Mouse (Mus musculus) hindbrain, postnatal 0 days (tissue): ENCODE results near the gene Nipal3. TPM values are rescaled to one million over a fixed set of nuclear protein-coding genes. Genes with fewer than 3 reads are reported as not detected.
A peak's percentile ranks its signal among the peaks of the same experiment; 100 is the strongest.

Experiments used
- ATAC-seq: fragments of 200-750 bp; cut with Nextera tagmentation; 2 replicates; pipeline ENCODE4 v1.8.0; 2017; ENCODE audit warnings: mild to moderate bottlenecking, moderate TSS enrichment, moderate library complexity
- DNase-seq: peaks from one replicate; pipeline ENCODE4 v3.0.0-alpha.2; 2015; ENCODE audit warnings: low spot score
- H3K27ac ChIP-seq: fragments of 300-500 bp; sonication (generic); 2 replicates; pipeline ENCODE4 v1.5.1; 2014; ENCODE audit warnings: mild to moderate bottlenecking
- H3K27me3 ChIP-seq: fragments of 300-500 bp; sonication (generic); 2 replicates; pipeline ENCODE4 v1.6.1; 2014; ENCODE audit warnings: low read length, mixed read lengths; ENCODE audit not compliant: insufficient read depth
- H3K36me3 ChIP-seq: fragments of 300-500 bp; sonication (generic); 2 replicates; pipeline ENCODE4 v1.6.1; 2014; ENCODE audit warnings: low read length, mixed read lengths; ENCODE audit not compliant: insufficient read depth
- H3K4me1 ChIP-seq: fragments of 300-500 bp; sonication (generic); 2 replicates; pipeline ENCODE4 v1.6.1; 2014; ENCODE audit warnings: antibody characterized with exemption, low read length, mixed read lengths; ENCODE audit not compliant: insufficient read depth
- H3K4me2 ChIP-seq: fragments of 300-500 bp; sonication (generic); 2 replicates; pipeline ENCODE4 v1.6.1; 2014; ENCODE audit warnings: low read depth, mild to moderate bottlenecking, low read length, moderate library complexity, mixed read lengths
- H3K4me3 ChIP-seq: fragments of 300-500 bp; sonication (generic); 2 replicates; pipeline ENCODE4 v1.5.1; 2014; ENCODE audit warnings: low read length
- H3K9ac ChIP-seq: fragments of 300-500 bp; sonication (generic); replicated peaks from 2 replicates; pipeline ENCODE4 v1.6.1; 2014; ENCODE audit warnings: mild to moderate bottlenecking, low read length, moderate library complexity, mixed read lengths
- H3K9me3 ChIP-seq: fragments of 300-500 bp; sonication (generic); 2 replicates; pipeline ENCODE4 v1.6.1; 2016; ENCODE audit warnings: low read length, mixed read lengths
- CTCF ChIP-seq: IDR thresholded peaks from 2 replicates; pipeline ENCODE4 v1.5.1; 2016; ENCODE audit warnings: antibody characterized with exemption, control low read depth, low read depth
- WGBS: fragments of 180-500 bp; shearing (Covaris S2); extraction: QIAGEN DNeasy Blood & Tissue Kit; methylation state at CpG from one replicate; pipeline ENCODE4 v1.1.7; 2014; 5-methylcytosine and 5-hydroxymethylcytosine counted together
- polyA plus RNA-seq: library from polyadenylated mRNA; unstranded; fragments of >200 nt; fragmentation: Nextera tagmentation; extraction: Ambion mirVana; gene quantifications from 2 replicates; pipeline ENCODE4 v1.2.1, GENCODE M21; 2015
- total RNA-seq: library from RNA; depleted of rRNA; stranded (reverse); fragments of >200 nt; gene quantifications from 2 replicates; pipeline ENCODE4 v1.2.3, GENCODE M21; 2014

Nipal3 gene
- total and polyA plus RNA-seq, 2 experiments from 2014 or later = 8.5 to 97.3 TPM

DNA sequence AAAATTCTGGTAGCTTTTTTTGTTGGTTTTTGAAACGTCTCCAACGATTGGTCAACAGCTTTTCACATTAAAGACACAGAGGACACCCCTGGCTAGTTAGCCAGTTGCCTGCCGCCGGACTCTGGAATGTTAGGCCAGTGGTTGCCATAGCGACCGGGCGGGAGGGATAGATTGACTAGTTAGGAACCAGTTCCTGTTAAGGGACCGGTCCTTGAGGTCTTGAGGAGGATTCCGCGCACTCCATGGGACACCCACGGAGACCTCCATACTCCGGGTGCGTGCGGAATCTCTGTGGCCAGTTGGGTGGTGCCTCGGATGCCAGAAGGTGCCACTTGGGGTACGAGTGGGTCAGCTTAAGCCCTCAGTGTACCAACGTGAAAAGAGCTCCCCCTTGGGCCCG, 972 bp upstream of the Nipal3 start:
- H3K4me3 ChIP-seq = peak overlapping the region; percentile 71; the same call in 1 of the 2 replicates
- 14% methylated on average over 18 of the region's 18 CpGs for WGBS
- H3K4me1 ChIP-seq = 0 out of 2 replicates have a peak, but pooled peaks cover 4% of the 10 kb centered on the region
- ATAC-seq (no peak), DNase-seq (peak; percentile 71)
- 0 out of 2 replicates have a peak overlapping the region, but pooled peaks have one; percentile 0 for H3K9ac ChIP-seq
- H3K27me3 ChIP-seq = no peaks in the 10 kb centered on the region
- H3K27ac ChIP-seq = no peak overlapping the region
- TF ChIP-seq CTCF = no peak
- H3K4me2 ChIP-seq = peak overlapping the region; percentile 81
- peaks cover under 1% of the 10 kb centered on the region; the same call in 1 of the 2 replicates for H3K36me3 ChIP-seq
- H3K9me3 ChIP-seq = no peaks in the 10 kb centered on the region

- no peak for TF ChIP-seq CTCF
- Histone ChIP-seq H3K36me3 (peaks cover 5% of the 10 kb centered on the region; the same call in 1 of the 2 replicates), H3K27ac (peak overlapping the region; percentile 66), H3K4me1 (0 out of 2 replicates have a peak, but pooled peaks cover 4% of the 10 kb centered on the region), H3K9ac (peak overlapping the region; percentile 45), H3K4me2 (peak overlapping the region; percentile 81), H3K4me3 (peak overlapping the region; percentile 71), H3K27me3 (no peaks in the 10 kb centered on the region), H3K9me3 (no peaks in the 10 kb centered on the region)
- ATAC-seq (no peak), DNase-seq (no peak)
- 10% methylated on average over 9 of the region's 9 CpGs for WGBS
These were observed 556 bp upstream of the Nipal3 start for GRCm38 (mm10) chr4:135495397-135495791.

DNA sequence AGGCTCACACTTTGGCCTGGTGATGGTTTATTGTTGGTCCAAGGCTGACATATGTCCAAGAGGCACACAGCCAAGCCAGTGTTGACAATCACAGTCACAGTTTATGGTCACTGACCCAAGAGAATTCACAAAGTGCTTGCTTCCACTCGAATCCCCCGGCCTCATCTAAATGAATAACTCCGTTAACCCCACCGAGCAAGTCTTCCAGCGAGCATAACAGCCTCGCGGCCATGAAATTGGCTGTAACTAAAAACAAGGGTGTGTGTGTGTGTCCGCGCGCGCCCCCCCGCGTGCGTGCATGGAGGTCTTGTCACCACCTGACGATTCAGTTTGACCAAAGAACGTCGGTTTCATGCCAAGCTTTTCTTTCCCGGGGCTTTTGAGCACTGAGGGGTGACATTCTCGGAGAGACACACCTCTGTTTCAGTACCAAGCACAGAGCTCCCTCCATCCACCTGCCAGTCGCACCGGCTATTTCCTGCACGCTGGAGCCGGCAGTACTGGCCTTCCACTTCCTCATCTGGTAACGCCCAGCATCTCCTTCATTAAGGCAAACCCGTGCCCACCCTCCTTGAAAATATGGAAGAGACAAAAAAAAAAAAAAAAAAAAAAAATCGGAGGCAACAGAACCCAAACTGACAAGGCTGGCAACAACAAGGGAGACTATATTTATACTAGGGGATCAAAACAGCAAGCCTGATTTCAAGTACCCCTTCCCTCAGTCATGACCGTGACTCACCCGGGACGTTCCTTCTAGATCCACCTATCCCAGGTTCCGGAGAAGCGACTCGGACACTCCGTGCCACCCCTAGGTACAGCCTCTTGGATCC, 932 bp downstream of the Nipal3 start:
- Histone ChIP-seq H3K27ac (peak overlapping the region; percentile 65), H3K27me3 (no peaks in the 10 kb centered on the region), H3K36me3 (peaks cover 15% of the 10 kb centered on the region; the same call in 1 of the 2 replicates), H3K4me2 (peak overlapping the region; percentile 81), H3K4me1 (0 out of 2 replicates have a peak, but pooled peaks cover 4% of the 10 kb centered on the region), H3K9ac (peak overlapping the region; percentile 45), H3K9me3 (no peaks in the 10 kb centered on the region), H3K4me3 (peak overlapping the region; percentile 71)
- DNase-seq (peak; percentile 74), ATAC-seq (no peak)
- under 1% methylated on average over 33 of the region's 33 CpGs for WGBS
- peak; percentile 42 for TF ChIP-seq CTCF

- Histone ChIP-seq H3K27ac (peak overlapping the region; percentile 65; the same call in 1 of the 2 replicates), H3K9me3 (no peaks in the 10 kb centered on the region), H3K4me1 (0 out of 2 replicates have a peak, but pooled peaks cover 4% of the 10 kb centered on the region), H3K4me3 (peak overlapping the region; percentile 71), H3K9ac (peak overlapping the region; percentile 45), H3K27me3 (no peaks in the 10 kb centered on the region), H3K4me2 (peak overlapping the region; percentile 81), H3K36me3 (peaks cover 21% of the 10 kb centered on the region; the same call in 1 of the 2 replicates)
- no peak for ATAC-seq
- WGBS = 34% methylated on average over 4 of the region's 4 CpGs
- no peak for DNase-seq
- TF ChIP-seq CTCF = no peak
These were observed 1.6 kb downstream of the Nipal3 start for GRCm38 (mm10) chr4:135493271-135493670.

- no peak for DNase-seq
- 91% methylated on average over 7 of the region's 7 CpGs for WGBS
- H3K4me3 ChIP-seq = no peak overlapping the region
These were observed 5.6 kb downstream of the Nipal3 start for GRCm38 (mm10) chr4:135489256-135489655.

DNA sequence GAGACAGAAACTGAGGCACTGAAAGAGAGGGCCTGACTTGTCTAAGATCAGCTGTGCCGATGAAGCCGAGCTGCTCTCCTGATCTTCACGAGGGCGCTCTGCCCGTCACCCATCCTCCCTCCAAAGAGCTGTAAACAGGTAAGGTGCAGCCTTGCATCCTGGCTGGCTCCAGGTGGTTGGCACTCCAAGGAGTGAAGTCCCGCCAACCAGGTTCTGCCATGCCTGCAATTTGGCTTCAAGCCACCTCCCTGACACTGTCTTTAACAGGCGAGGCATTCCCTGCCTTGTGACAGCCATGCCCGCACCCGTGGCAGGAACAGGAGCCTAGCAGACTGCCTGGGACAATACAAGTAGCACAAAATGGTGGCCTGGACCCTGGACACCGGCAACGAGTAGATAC, 8.5 kb downstream of the Nipal3 start:
- Histone ChIP-seq H3K36me3 (peaks cover 29% of the 10 kb centered on the region; the same call in 1 of the 2 replicates), H3K27ac (no peak overlapping the region), H3K4me1 (no peaks in the 10 kb centered on the region), H3K9ac (no peak overlapping the region), H3K4me3 (no peak overlapping the region), H3K4me2 (no peak overlapping the region), H3K9me3 (no peaks in the 10 kb centered on the region), H3K27me3 (no peaks in the 10 kb centered on the region)
- no peak for ATAC-seq
- no peak for DNase-seq
- WGBS = 78% methylated on average over 11 of the region's 11 CpGs
- no peak for TF ChIP-seq CTCF

More at GRCm38 (mm10) chr4:135489256-135489655, 5.6 kb downstream of the Nipal3 start:
- peaks cover 21% of the 10 kb centered on the region; the same call in 1 of the 2 replicates for H3K36me3 ChIP-seq
- H3K27ac ChIP-seq = no peak overlapping the region
- H3K4me1 ChIP-seq = 0 out of 2 replicates have a peak, but pooled peaks cover 4% of the 10 kb centered on the region
- no peaks in the 10 kb centered on the region for H3K9me3 ChIP-seq
- TF ChIP-seq CTCF = no peak
- ATAC-seq = no peak
- no peaks in the 10 kb centered on the region for H3K27me3 ChIP-seq
- no peak overlapping the region for H3K9ac ChIP-seq
- H3K4me2 ChIP-seq = no peak overlapping the region
